Mouse (Mus musculus): ENCODE measurements around the gene Timp4. TPM values are rescaled to one million over a fixed set of nuclear protein-coding genes. Genes with fewer than 3 reads are reported as not detected.

Timp4 gene
- total and polyA plus RNA-seq, 3 experiments = not detected

DNA sequence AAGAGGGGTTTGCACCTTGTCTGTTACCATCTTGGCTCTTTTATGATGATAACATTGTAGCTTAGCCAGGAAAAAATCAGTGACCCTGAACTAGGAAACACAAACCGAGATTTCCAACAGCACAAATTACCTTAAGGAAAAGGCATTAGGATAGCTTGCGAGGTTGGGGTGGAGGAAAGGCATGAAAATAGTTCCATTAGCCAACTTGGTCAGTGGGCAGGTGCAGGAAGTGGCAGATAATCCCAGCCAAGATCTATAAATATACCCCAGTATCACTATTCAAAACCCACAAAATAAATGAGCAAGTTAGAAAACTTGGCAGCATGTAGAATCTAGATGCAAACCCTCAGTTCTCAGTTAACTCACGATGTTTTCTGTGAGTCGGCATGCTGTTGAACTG, 20.2 kb downstream of the Timp4 start:
- Histone ChIP-seq H3K36me3 (replicated peaks in 1 of 2; ENCODE audit: control insufficient read depth in 1 of 2, insufficient read depth in 1 of 2, low read length in 1 of 2) (no peaks in the 10 kb centered on the region), H3K4me2 (ENCODE audit: insufficient read depth, low read depth, poor library complexity, severe bottlenecking) (no peak overlapping the region), H3K79me2 (replicated peaks; ENCODE audit: control insufficient read depth, extremely low read depth, insufficient read depth, poor library complexity, severe bottlenecking) (no peaks in the 10 kb centered on the region), H3K9ac (ENCODE audit: insufficient read depth, low read depth) (no peak overlapping the region), H3K27ac (ENCODE audit: insufficient read depth, low read depth) (no peak overlapping the region), H3K27me3 (replicated peaks) (no peaks in the 10 kb centered on the region), H3K4me3 (replicated peaks in 1 of 3; ENCODE audit: low read depth in 2 of 3, low read length in 2 of 3, poor library complexity in 1 of 3) (no peak overlapping the region), H3K9me3 (replicated peaks; ENCODE audit: low read length) (no peaks in the 10 kb centered on the region), H3K4me1 (ENCODE audit: control insufficient read depth in 1 of 2, insufficient read depth in 2 of 2) (no peaks in the 10 kb centered on the region)
- in situ Hi-C loops (cut with MboI; ENCODE audit: low pct_ligation_motif_present, low pct_unique_long_range_greater_than_20kb, low sequenced_read_pairs) (loop anchor here (5.0 kb wide), 1 partner anchor 305 kb away; no protein-coding TSS in a partner anchor), dilution Hi-C loops (cut with MboI; ENCODE audit: extremely low pct_ligation_motif_present, extremely low pct_unique_long_range_greater_than_20kb, low sequenced_read_pairs) (no loop called here)
- DNase-seq (ENCODE audit: extremely low read depth) = no peak
- TF ChIP-seq CTCF (conservative IDR thresholded peaks at IDR 0.05 in 1 of 2, IDR thresholded peaks at IDR 0.05 in 1 of 2; ENCODE audit: low read depth in 2 of 2, low read length in 2 of 2) = no peak
- TF ChIP-seq RAD21 (IDR thresholded peaks at IDR 0.05; ENCODE audit: low read depth, low read length) = no peak
- TF ChIP-seq TBP (conservative IDR thresholded peaks at IDR 0.05; ENCODE audit: low read depth, low read length) = no peak
- no peak for TF ChIP-seq CHD1 (IDR thresholded peaks at IDR 0.05; ENCODE audit: low read depth, low read length)
- no peak for TF ChIP-seq MYC (IDR thresholded peaks at IDR 0.05; ENCODE audit: low read depth, low read length)
- no peak for TF ChIP-seq POLR2AphosphoS2 (IDR thresholded peaks at IDR 0.05; ENCODE audit: low read depth, low read length)
- no peak for TF ChIP-seq UBTF (IDR thresholded peaks at IDR 0.05; ENCODE audit: low read depth, low read length)
- no peak for TF ChIP-seq CHD2 (IDR thresholded peaks at IDR 0.05; ENCODE audit: low read length)
- no peak for TF ChIP-seq GABPA (IDR thresholded peaks at IDR 0.05; ENCODE audit: insufficient replicate concordance, low read depth, low read length)
- no peak for TF ChIP-seq NELFE (IDR thresholded peaks at IDR 0.05; ENCODE audit: low read depth, low read length)
- TF ChIP-seq EP300 (IDR thresholded peaks at IDR 0.05; ENCODE audit: low read length) = no peak
- TF ChIP-seq MAZ (IDR thresholded peaks at IDR 0.05; ENCODE audit: low read depth, low read length) = no peak
- TF ChIP-seq NRF1 (IDR thresholded peaks at IDR 0.05; ENCODE audit: low read depth, low read length) = no peak
- no peak for TF ChIP-seq USF1 (IDR thresholded peaks at IDR 0.05; ENCODE audit: low read depth, low read length)
- no peak for TF ChIP-seq POLR2A (IDR thresholded peaks at IDR 0.05; ENCODE audit: low read depth, low read length)
- TF ChIP-seq MAX (IDR thresholded peaks at IDR 0.05; ENCODE audit: low read length) = no peak
- no peak for TF ChIP-seq JUND (conservative IDR thresholded peaks at IDR 0.05; ENCODE audit: low read depth, low read length)
- no peak for TF ChIP-seq USF2 (conservative IDR thresholded peaks at IDR 0.05; ENCODE audit: low read depth, low read length)

DNA sequence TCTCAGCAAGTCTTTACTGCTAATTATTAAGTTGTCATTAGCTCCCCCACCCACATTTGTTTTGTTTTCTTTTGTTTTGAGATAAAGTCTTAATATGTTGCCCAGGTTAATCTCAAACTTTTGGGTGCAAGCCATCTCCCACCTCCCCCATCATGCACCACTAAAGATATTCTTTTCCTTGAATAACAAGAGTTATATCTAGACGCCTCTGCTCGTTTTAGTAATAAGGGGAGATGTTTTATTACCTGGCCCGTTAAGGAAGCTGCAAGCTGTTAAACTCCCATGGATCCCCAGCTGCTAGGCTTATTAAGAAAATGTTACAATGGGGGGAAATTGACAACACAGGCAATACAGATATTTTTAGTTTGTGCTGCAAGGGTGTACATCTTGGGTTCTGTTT, 21.4 kb downstream of the Timp4 start:
- no peak for DNase-seq (ENCODE audit: extremely low read depth)
- H3K79me2 ChIP-seq (replicated peaks; ENCODE audit: control insufficient read depth, extremely low read depth, insufficient read depth, poor library complexity, severe bottlenecking) = no peaks in the 10 kb centered on the region
- H3K9me3 ChIP-seq (replicated peaks; ENCODE audit: low read length) = no peaks in the 10 kb centered on the region
- dilution Hi-C loops (cut with MboI; ENCODE audit: extremely low pct_ligation_motif_present, extremely low pct_unique_long_range_greater_than_20kb, low sequenced_read_pairs) (no loop called here), in situ Hi-C loops (cut with MboI; ENCODE audit: low pct_ligation_motif_present, low pct_unique_long_range_greater_than_20kb, low sequenced_read_pairs) (loop anchor here (5.0 kb wide), 1 partner anchor 307 kb away; no protein-coding TSS in a partner anchor)
- H3K4me1 ChIP-seq (ENCODE audit: control insufficient read depth in 1 of 2, insufficient read depth in 2 of 2) = no peaks in the 10 kb centered on the region
- no peak overlapping the region for H3K4me2 ChIP-seq (ENCODE audit: insufficient read depth, low read depth, poor library complexity, severe bottlenecking)
- no peak overlapping the region for H3K4me3 ChIP-seq (replicated peaks in 1 of 3; ENCODE audit: low read depth in 2 of 3, low read length in 2 of 3, poor library complexity in 1 of 3)
- H3K36me3 ChIP-seq (replicated peaks in 1 of 2; ENCODE audit: control insufficient read depth in 1 of 2, insufficient read depth in 1 of 2, low read length in 1 of 2) = no peaks in the 10 kb centered on the region
- H3K9ac ChIP-seq (ENCODE audit: insufficient read depth, low read depth) = no peak overlapping the region
- no peak overlapping the region for H3K27ac ChIP-seq (ENCODE audit: insufficient read depth, low read depth)
- TF ChIP-seq UBTF (IDR thresholded peaks at IDR 0.05; ENCODE audit: low read depth, low read length) (no peak), ZKSCAN1 (IDR thresholded peaks at IDR 0.05; ENCODE audit: borderline replicate concordance, low read depth, low read length) (no peak), TCF12 (IDR thresholded peaks at IDR 0.05; ENCODE audit: low read depth, low read length) (no peak), MAFK (IDR thresholded peaks at IDR 0.05; ENCODE audit: insufficient replicate concordance, low read length) (no peak), RCOR1 (conservative IDR thresholded peaks at IDR 0.05; ENCODE audit: low read depth, low read length) (no peak), CHD1 (IDR thresholded peaks at IDR 0.05; ENCODE audit: low read depth, low read length) (no peak), NELFE (IDR thresholded peaks at IDR 0.05; ENCODE audit: low read depth, low read length) (no peak), KAT2A (IDR thresholded peaks at IDR 0.05; ENCODE audit: insufficient replicate concordance, low read length) (no peak), E2F4 (IDR thresholded peaks at IDR 0.05; ENCODE audit: insufficient replicate concordance, low read depth, low read length) (no peak)
- no peaks in the 10 kb centered on the region for H3K27me3 ChIP-seq (replicated peaks)

Data from CH12.LX (cell line).